Comparison of ENCODE assay signal across 10 mouse cellular contexts in genomic region chr8:71593556-71594323, GRCm38 (mm10). TPM values are rescaled to one million over a fixed set of nuclear protein-coding genes. Genes with fewer than 3 reads are reported as not detected.
A peak's percentile ranks its signal among the peaks of the same experiment; 100 is the strongest.
DNase-seq lines count a peak whose midpoint lies in the region; ATAC-seq and TF ChIP-seq lines count a peak whose summit lies in the region.
"Had no signal": no experiment of that assay in that cellular context is flagged by ENCODE, and none has a peak within 500 bp of the region (broad histone marks: within the 10 kb centered on the region; RNA-seq: fewer than 3 reads in every experiment).

No protein-coding gene starts in this region.

- no peak overlapping the region for H3K4me3 ChIP-seq in kidney, adult 2 months (ENCODE audit: insufficient read depth, low read depth, low read length)
- H3K4me3 ChIP-seq in embryonic facial prominence, embryonic 10.5 days: peak overlapping the region; percentile 93; the same call in 1 of the 2 replicates
- no peak overlapping the region for H3K4me3 ChIP-seq in hindbrain, embryonic 16.5 days (ENCODE audit: low read length)
- peak overlapping the region; percentile 78 for H3K4me3 ChIP-seq in liver, postnatal 0 days (ENCODE audit: low read depth, low read length)

- DNase-seq in kidney, adult 2 months: peak; percentile 29
- no peak for DNase-seq in kidney, postnatal 4 days
- DNase-seq in embryonic facial prominence, embryonic 10.5 days (ENCODE audit: low spot score): no peak
- DNase-seq in liver, postnatal 0 days: no peak
- DNase-seq in left cerebral cortex, postnatal 14 days (ENCODE audit: low spot score in 2 of 2): no peak
- DNase-seq in gastrocnemius, adult 18-20 months (ENCODE audit: low spot score): no peak
- DNase-seq: left cerebral cortex, postnatal 4 days had no signal

- H3K4me2 ChIP-seq in hindbrain, embryonic 16.5 days (ENCODE audit: low read length): no peak overlapping the region
- peak overlapping the region; percentile 86 for H3K4me2 ChIP-seq in liver, postnatal 0 days (ENCODE audit: low read depth, low read length)

- intact Hi-C loops in left cerebral cortex, postnatal 14 days (cut with DNase I): loop anchor here (2.0 kb wide), 1 partner anchor 31 kb away; no protein-coding TSS in a partner anchor

- TF ChIP-seq CTCF in kidney, adult 2 months (conservative IDR thresholded peaks at IDR 0.05; ENCODE audit: insufficient read depth, insufficient read length, low read depth, low read length): no peak
- TF ChIP-seq CTCF in liver, postnatal 0 days (IDR thresholded peaks at IDR 0.05; ENCODE audit: low read depth): no peak

- no peaks in the 10 kb centered on the region for H3K9me3 ChIP-seq in embryonic facial prominence, embryonic 10.5 days
- no peaks in the 10 kb centered on the region for H3K9me3 ChIP-seq in hindbrain, embryonic 16.5 days (ENCODE audit: control insufficient read depth, low read length)
- no peaks in the 10 kb centered on the region for H3K9me3 ChIP-seq in liver, postnatal 0 days (ENCODE audit: low read length)

- peaks cover 10% of the 10 kb centered on the region; the same call in 1 of the 2 replicates for H3K4me1 ChIP-seq in kidney, adult 2 months (ENCODE audit: control insufficient read depth, insufficient read depth, low read length)
- peaks cover 42% of the 10 kb centered on the region for H3K4me1 ChIP-seq in embryonic facial prominence, embryonic 10.5 days
- H3K4me1 ChIP-seq in hindbrain, embryonic 16.5 days (ENCODE audit: control insufficient read depth, insufficient read depth, low read depth, low read length): peaks cover 32% of the 10 kb centered on the region
- H3K4me1 ChIP-seq in liver, postnatal 0 days (ENCODE audit: insufficient read depth): peaks cover 40% of the 10 kb centered on the region

- no peak for TF ChIP-seq POLR2A in kidney, adult 2 months (IDR thresholded peaks at IDR 0.05; ENCODE audit: low read depth, low read length)

- no peak overlapping the region for H3K27ac ChIP-seq in kidney, adult 2 months (ENCODE audit: insufficient read depth, low read depth, low read length)
- no peak overlapping the region for H3K27ac ChIP-seq in embryonic facial prominence, embryonic 10.5 days (replicated peaks)
- no peak overlapping the region for H3K27ac ChIP-seq in hindbrain, embryonic 16.5 days (ENCODE audit: low read depth, low read length)
- H3K27ac ChIP-seq in liver, postnatal 0 days (ENCODE audit: low read depth): peak overlapping the region; percentile 98; the same call in 1 of the 2 replicates

- 73% methylated on average over 8 of the region's 8 CpGs for WGBS in kidney, adult 2 months
- 95% methylated on average over 8 of the region's 8 CpGs for WGBS in embryonic facial prominence, embryonic 10.5 days
- 97% methylated on average over 8 of the region's 8 CpGs for WGBS in hindbrain, embryonic 16.5 days
- WGBS in liver, postnatal 0 days (ENCODE audit: insufficient replicate concordance): 81% methylated on average over 8 of the region's 8 CpGs

- H3K9ac ChIP-seq in hindbrain, embryonic 16.5 days (ENCODE audit: low read depth, low read length): peak overlapping the region; percentile 11; the same call in 1 of the 2 replicates
- H3K9ac ChIP-seq in liver, postnatal 0 days (replicated peaks): peak overlapping the region; percentile 79; the same call in 1 of the 2 replicates

- H3K36me3 ChIP-seq in kidney, adult 2 months (ENCODE audit: control insufficient read depth, insufficient read depth, low read length): no peaks in the 10 kb centered on the region
- peaks cover 20% of the 10 kb centered on the region for H3K36me3 ChIP-seq in embryonic facial prominence, embryonic 10.5 days (replicated peaks)
- H3K36me3 ChIP-seq in hindbrain, embryonic 16.5 days (ENCODE audit: control insufficient read depth, insufficient read depth, low read length): peaks cover 3% of the 10 kb centered on the region; the same call in 1 of the 2 replicates
- H3K36me3 ChIP-seq in liver, postnatal 0 days (replicated peaks; ENCODE audit: insufficient read depth, low read length): peaks cover 6% of the 10 kb centered on the region; the same call in 1 of the 2 replicates

- no peak for ATAC-seq in hindbrain, embryonic 16.5 days
- ATAC-seq in liver, postnatal 0 days: no peak
- ATAC-seq: Patski had no signal

- TF ChIP-seq EP300 in liver, postnatal 0 days (IDR thresholded peaks at IDR 0.05; ENCODE audit: low read depth): no peak

- H3K27me3 ChIP-seq in kidney, adult 2 months (replicated peaks; ENCODE audit: control insufficient read depth, insufficient read depth, low read length): no peaks in the 10 kb centered on the region
- peaks cover 16% of the 10 kb centered on the region for H3K27me3 ChIP-seq in embryonic facial prominence, embryonic 10.5 days (replicated peaks; ENCODE audit: low read depth, poor library complexity, severe bottlenecking)
- H3K27me3 ChIP-seq in hindbrain, embryonic 16.5 days (replicated peaks; ENCODE audit: control insufficient read depth, insufficient read depth, low read length): no peaks in the 10 kb centered on the region
- no peaks in the 10 kb centered on the region for H3K27me3 ChIP-seq in liver, postnatal 0 days (ENCODE audit: insufficient read depth, low read length)
- H3K27me3 ChIP-seq: Patski had no signal

RNA-seq across cellular contexts. Expression of gene Pgls, which starts 1.8 kb away (rescaled TPM):
- polyA plus RNA-seq in kidney, adult 2 months (2012; rRNA removed): 134 TPM in 2 replicates
- 249 and 260 TPM in 2 replicates for polyA plus RNA-seq in embryonic facial prominence, embryonic 10.5 days (2016; fragmentation: Nextera tagmentation; extraction: Ambion mirVana)
- polyA plus RNA-seq in hindbrain, embryonic 16.5 days (2015; fragmentation: Nextera tagmentation; extraction: Ambion mirVana): 220 and 237 TPM in 2 replicates
- 153 and 158 TPM in 2 replicates for polyA plus RNA-seq in liver, postnatal 0 days (2015; fragmentation: Nextera tagmentation; extraction: Ambion mirVana)
- 10 to 100 TPM; 54.4 to 55.4 TPM for total RNA-seq in left cerebral cortex, postnatal 14 days (2021)
- total RNA-seq in gastrocnemius, adult 18-20 months (2021): 10 to 100 TPM; 23.2 to 23.7 TPM

RNA-seq across cellular contexts. Expression of gene Fam129c, which starts 3.7 kb away (rescaled TPM):
- polyA plus RNA-seq in kidney, adult 2 months (2012; rRNA removed): 1.2 and 2.4 TPM in 2 replicates
- polyA plus RNA-seq in embryonic facial prominence, embryonic 10.5 days (2016; fragmentation: Nextera tagmentation; extraction: Ambion mirVana): 4.8 and 5.0 TPM in 2 replicates
- polyA plus RNA-seq in hindbrain, embryonic 16.5 days (2015; fragmentation: Nextera tagmentation; extraction: Ambion mirVana): 6.4 and 7.8 TPM in 2 replicates
- 9.2 and 11.2 TPM in 2 replicates for polyA plus RNA-seq in liver, postnatal 0 days (2015; fragmentation: Nextera tagmentation; extraction: Ambion mirVana)
- 1 to 10 TPM; 3.3 TPM for total RNA-seq in left cerebral cortex, postnatal 14 days (2021)
- 1 to 10 TPM in 1 of 2 experiments, under 1 TPM in 1; 0.57 to 1.3 TPM for total RNA-seq in gastrocnemius, adult 18-20 months (2021)

RNA-seq across cellular contexts. Expression of gene Colgalt1, which starts 17.1 kb away (rescaled TPM):
- polyA plus RNA-seq in kidney, adult 2 months (2012; rRNA removed): 62.2 and 70.4 TPM in 2 replicates
- 52.1 and 53.7 TPM in 2 replicates for polyA plus RNA-seq in embryonic facial prominence, embryonic 10.5 days (2016; fragmentation: Nextera tagmentation; extraction: Ambion mirVana)
- polyA plus RNA-seq in hindbrain, embryonic 16.5 days (2015; fragmentation: Nextera tagmentation; extraction: Ambion mirVana): 62.1 and 74.1 TPM in 2 replicates
- polyA plus RNA-seq in liver, postnatal 0 days (2015; fragmentation: Nextera tagmentation; extraction: Ambion mirVana): 25.0 and 25.7 TPM in 2 replicates
- 10 to 100 TPM; 59.4 to 64.7 TPM for total RNA-seq in left cerebral cortex, postnatal 14 days (2021)
- 10 to 100 TPM; 37.3 to 37.4 TPM for total RNA-seq in gastrocnemius, adult 18-20 months (2021)

RNA-seq across cellular contexts. Expression of gene Slc27a1, which starts 25.1 kb away (rescaled TPM):
- polyA plus RNA-seq in kidney, adult 2 months (2012; rRNA removed): 146 and 182 TPM in 2 replicates
- 21.8 and 30.7 TPM in 2 replicates for polyA plus RNA-seq in embryonic facial prominence, embryonic 10.5 days (2016; fragmentation: Nextera tagmentation; extraction: Ambion mirVana)
- 102 and 107 TPM in 2 replicates for polyA plus RNA-seq in hindbrain, embryonic 16.5 days (2015; fragmentation: Nextera tagmentation; extraction: Ambion mirVana)
- polyA plus RNA-seq in liver, postnatal 0 days (2015; fragmentation: Nextera tagmentation; extraction: Ambion mirVana): 6.0 and 6.8 TPM in 2 replicates
- 10 to 100 TPM; 82.0 to 84.3 TPM for total RNA-seq in left cerebral cortex, postnatal 14 days (2021)
- 10 to 100 TPM; 78.7 to 93.8 TPM for total RNA-seq in gastrocnemius, adult 18-20 months (2021)

RNA-seq across cellular contexts. Expression of gene Nxnl1, which starts 27.3 kb away (rescaled TPM):
- polyA plus RNA-seq in kidney, adult 2 months (2012; rRNA removed): 0.14 and 0.19 TPM in 2 replicates
- 0.15 TPM in 1 of 2 replicates, not detected in the other for polyA plus RNA-seq in embryonic facial prominence, embryonic 10.5 days (2016; fragmentation: Nextera tagmentation; extraction: Ambion mirVana)
- not detected in 2 replicates for polyA plus RNA-seq in hindbrain, embryonic 16.5 days (2015; fragmentation: Nextera tagmentation; extraction: Ambion mirVana)
- 0.08 TPM in 1 of 2 replicates, not detected in the other for polyA plus RNA-seq in liver, postnatal 0 days (2015; fragmentation: Nextera tagmentation; extraction: Ambion mirVana)
- total RNA-seq in left cerebral cortex, postnatal 14 days (2021): under 1 TPM in 1 of 2 experiments, not detected in 1; 0.15 TPM
- total RNA-seq in gastrocnemius, adult 18-20 months (2021): not detected
- total RNA-seq: left cerebral cortex, postnatal 4 days had no signal
- polyA plus RNA-seq: small intestine, adult 2 months had no signal

Comparison
In these comparisons a context has a peak if more than half of its experiments do, and no peak if none do; other contexts are left out.
1. H3K4me3 ChIP-seq: peak in embryonic facial prominence, embryonic 10.5 days (single experiment) and liver, postnatal 0 days (single experiment); none in kidney, adult 2 months (single experiment) and hindbrain, embryonic 16.5 days (single experiment).